Mouse (Mus musculus): ENCODE measurements around the gene Dnm3.

Dnm3 gene

DNA sequence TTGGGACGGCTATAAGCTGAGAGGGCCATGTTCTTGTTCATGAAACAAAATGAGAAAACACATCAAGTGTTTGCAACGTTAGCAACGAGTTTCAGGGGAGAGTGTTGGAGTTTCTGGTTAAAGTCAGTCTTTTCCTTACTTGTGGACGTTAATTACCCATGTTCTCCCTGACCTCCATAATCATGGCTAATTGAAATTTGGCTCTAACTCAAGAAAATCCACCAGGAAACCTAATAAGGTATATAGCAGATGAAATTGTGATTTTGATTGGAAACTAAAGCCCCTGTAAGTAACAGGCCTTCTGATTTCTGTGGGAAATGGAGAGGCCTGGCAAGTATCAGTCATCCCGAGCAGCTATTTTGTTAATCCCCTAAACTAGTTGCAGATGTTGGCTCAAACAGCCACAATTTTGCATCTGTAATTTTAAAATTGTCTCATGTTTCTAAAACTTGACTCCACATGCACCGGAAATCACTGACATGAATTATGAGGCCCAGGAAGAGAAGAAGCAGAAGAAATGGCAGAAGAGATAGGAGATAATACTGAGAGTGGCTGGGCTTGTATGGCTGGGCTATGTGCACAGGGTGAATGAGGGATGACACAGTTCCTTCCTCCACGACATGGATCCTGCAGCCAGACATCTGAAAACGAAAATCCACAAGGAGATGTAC lies 223.7 kb downstream of the Dnm3 start:
- DNase-seq (ENCODE audit: low read depth, low spot score), result no peak

DNA sequence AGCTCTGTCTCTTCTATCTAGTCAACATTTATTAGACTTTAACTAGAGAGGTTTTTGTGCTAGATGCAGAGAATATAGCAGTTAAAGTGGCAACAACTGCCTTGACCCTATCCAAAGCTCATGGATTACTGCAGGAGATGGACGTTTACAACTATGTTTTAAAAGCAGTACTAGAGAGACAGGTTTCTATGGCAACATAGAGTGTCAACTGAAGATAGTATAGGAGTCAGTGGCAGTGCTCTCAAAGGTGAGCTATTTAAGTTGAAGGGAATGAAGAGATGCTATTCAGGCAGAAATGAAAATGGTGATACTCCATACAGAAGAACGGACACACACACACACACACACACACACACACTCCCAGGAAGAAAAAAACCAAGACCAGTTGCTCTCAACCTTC lies 225.0 kb downstream of the Dnm3 start:
- DNase-seq (ENCODE audit: low read depth, low spot score), result no peak

- no peak for DNase-seq (ENCODE audit: low read depth, low spot score)
Observed at GRCm38 (mm10) chr1:162247216-162247615, 230.6 kb downstream of the Dnm3 start.

DNA sequence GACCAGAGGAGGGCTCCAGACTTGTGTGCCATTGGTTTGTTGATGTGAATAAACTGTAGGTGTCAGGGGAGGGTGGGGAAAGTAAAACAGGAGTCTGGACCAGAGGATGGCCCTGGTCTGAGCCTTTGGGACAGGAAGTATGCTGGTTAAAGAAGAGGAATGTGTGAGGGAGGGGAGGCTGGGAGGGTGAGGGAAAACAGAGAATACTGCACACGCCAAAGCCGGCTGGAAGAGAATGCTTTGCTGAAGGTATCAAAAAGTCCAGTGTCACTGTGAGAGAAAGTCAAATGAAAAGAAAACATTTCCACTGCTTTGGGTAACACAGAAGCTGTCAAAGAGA lies 234.2 kb downstream of the Dnm3 start:
- DNase-seq (ENCODE audit: low read depth, low spot score), result no peak

DNA sequence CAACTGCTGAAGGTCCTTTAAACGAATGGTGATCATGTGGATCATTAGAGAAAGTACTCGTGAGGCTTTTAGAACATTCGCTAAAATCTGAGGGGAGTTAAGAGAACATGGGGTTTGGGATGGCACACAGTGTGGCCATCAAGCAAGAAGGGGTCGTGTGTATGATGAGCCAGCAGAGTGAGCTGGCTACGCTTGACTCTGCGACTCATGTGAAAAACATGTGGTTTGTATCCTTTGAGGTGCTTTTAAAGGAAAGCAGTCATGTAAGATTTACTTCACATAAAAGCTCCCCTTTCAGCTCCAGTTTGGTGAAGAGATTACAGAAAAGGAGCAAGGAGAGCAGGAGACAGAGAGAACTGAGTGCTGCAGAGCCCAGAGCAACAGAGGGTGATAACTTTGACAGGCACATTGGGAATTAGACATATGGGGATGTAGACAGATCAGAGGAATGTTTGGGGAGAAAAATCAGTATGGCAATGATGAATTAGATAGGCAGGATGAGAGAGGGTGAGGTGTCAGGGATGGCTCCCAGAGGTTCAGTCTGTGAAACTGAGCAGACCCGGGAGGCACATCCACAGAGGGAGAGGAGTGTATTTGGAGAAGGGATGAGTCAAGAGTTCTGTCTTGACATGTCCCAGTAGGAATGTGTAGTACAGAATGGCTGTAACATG lies 234.7 kb downstream of the Dnm3 start:
- DNase-seq (ENCODE audit: low read depth, low spot score), result no peak

- DNase-seq (ENCODE audit: low read depth, low spot score), result no peak
Observed at GRCm38 (mm10) chr1:162240720-162241119, 237.1 kb downstream of the Dnm3 start.

- no peak for DNase-seq (ENCODE audit: low read depth, low spot score)
Observed at GRCm38 (mm10) chr1:162238646-162239045, 239.2 kb downstream of the Dnm3 start.

DNA sequence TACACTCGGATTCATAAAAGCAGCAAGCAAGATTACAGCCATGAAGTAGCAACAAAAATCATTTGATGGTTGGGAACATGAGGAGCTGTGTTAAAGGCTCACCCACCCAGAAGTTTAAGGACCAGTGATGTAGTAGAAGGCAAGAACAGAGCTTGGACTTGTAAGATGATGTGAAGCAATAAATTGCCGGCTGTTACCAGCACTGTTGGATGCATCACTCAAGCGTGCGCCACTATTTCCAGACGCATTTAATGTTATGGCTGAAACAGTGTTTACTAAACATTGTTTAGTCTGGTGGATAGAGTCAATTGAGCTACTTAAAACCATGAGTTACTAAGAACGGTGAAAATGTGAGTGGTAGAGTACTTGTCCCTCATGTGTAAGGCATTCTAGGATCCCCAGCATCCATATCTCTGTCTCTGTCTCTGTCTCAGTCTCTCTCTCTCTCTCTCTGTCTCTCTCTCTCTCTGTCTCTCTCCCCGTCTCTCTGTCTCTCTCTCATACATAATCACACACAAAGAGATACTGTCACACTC lies 241.1 kb downstream of the Dnm3 start:
- DNase-seq (ENCODE audit: low read depth, low spot score), result no peak

DNA sequence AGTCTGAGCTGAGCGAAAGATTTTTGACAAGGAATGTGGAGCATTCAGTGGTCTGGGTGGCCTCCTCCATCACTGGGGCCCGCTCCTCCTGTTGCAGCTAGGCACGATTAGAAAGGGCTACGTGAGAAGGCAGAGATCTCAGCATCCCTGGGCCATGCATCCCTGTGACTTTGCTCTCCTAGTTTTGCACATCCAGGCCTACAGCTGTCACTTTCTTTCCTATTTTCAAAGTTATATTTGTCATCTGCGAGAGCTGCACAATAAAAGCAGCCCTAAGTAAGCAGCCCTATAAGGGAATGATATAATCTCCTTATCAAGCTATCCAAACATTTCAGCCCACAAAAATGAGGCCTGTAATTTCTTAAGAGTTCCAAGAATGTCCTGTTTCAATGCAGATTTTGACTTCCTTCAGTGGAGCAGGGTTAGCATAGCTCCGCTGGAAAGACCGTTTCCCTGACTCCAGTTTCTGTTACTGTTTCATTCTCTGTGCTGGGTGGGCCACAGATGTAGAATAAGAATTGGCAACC lies 252.2 kb downstream of the Dnm3 start:
- DNase-seq (ENCODE audit: low read depth, low spot score), result no peak

DNA sequence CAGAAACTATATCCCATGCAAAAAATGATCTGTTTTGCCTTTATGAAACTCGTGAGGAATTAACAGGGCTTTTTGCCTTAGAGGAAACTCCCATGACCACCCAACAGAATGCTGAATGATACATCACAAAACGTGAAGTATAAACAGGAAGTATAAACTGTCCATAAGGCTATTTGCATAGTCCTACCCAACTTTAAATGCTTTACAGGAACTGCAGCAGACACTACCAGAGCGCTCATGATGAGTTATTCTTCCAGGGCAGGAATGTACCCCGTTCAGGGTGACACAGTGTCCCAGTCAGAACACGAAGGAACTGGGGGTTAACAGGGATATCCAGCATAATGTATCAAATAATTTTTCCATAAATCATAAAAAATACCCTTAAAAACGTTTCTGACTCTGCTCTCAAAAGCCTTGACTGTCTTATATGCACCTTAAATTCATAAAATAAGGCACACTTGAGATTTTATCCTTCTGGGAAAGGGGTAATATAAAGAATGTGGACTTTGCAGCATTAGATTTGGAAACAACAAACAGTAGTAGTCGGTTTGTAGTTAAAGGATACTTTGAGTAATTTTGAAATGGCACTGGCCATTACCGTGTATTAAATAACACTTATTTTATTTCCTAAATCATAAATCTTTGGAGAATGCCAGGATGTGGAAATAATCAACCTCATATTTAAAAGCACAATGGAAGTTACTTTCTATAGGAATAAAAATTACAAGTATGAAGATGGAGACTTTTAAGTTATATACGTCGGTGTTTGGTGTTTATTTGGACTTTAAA lies 252.8 kb downstream of the Dnm3 start:
- no peak for DNase-seq (ENCODE audit: low read depth, low spot score)

GRCm38 (mm10) chr1:162224061-162224460 lies 253.8 kb downstream of the Dnm3 start:
- no peak for DNase-seq (ENCODE audit: low read depth, low spot score)

DNA sequence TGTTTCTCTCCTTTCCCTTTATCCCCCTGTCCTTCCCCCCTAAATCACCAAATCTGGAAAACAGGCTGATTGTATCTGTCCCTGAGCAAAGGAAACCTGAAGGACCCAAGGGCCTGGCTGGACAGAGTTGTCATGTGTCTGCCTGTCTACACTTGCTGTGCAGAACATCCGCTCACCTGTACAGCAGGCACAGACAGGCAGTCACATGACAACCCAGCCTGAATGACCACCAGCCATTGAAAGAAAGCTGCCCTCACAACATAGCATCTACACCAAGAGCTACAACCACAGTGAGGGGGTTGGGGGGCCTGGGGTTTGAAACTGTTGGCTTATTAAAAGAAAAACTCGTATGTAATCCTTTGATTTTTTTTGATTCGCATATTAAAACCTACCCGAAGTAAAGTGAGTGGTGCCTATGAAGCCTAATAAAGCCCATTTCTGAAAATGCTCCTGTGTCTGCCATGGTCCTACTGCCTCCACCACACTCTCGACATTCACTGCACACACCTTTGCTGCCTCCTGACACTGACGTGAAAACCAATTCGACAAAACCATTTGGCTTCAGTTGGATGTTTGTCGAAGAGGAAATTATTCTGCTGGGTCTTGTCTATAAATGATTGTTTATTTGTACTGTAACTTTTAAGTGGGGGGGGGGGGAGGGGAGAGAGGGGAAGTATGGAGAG lies 254.4 kb downstream of the Dnm3 start:
- no peak for DNase-seq (ENCODE audit: low read depth, low spot score)

- DNase-seq (ENCODE audit: low read depth, low spot score), result no peak
Observed at GRCm38 (mm10) chr1:162222353-162222752, 255.5 kb downstream of the Dnm3 start.

DNA sequence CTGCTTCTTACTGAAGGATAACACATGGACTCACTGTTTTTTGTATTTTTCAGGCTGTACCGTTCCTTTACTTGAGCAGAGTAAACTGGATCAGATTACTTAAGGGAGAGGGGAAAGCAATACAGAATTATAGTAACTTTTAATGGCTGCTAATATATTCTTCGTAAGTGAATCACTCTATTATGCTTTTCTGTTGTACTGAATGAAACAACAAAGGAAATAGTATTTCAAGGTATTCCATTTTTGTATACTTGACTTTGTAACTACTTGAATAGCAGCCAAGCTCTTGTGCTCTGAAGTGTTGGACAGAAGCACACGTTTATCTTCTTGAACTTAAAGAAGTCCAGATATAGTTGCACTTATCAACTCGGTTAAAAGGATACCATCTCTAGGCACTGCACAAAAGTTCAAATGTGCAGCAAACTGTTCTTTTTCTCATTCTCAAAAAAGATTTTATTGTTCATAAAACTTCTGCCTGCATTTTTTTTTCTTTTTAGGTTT lies 256.0 kb downstream of the Dnm3 start:
- DNase-seq (ENCODE audit: low read depth, low spot score), result no peak

DNA sequence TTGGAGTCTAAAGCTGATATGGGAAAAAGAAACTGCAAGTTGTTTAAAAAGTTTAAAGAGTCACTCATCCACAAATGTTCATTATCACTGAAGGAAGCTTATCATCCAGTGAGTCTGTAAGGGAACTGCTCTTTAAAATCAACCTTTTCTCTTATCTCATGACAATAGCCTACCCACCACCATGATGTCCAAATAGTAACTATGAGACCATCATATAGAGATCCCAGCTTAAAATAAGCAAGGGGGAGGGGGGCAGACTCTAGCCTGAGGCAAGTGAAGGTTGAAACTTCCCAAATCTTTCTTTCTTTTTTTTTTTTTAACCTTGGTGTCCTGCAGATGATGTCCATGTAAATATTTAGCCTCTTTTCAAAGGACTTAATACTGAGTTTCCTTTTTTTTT lies 256.9 kb downstream of the Dnm3 start:
- no peak for DNase-seq (ENCODE audit: low read depth, low spot score)

DNA sequence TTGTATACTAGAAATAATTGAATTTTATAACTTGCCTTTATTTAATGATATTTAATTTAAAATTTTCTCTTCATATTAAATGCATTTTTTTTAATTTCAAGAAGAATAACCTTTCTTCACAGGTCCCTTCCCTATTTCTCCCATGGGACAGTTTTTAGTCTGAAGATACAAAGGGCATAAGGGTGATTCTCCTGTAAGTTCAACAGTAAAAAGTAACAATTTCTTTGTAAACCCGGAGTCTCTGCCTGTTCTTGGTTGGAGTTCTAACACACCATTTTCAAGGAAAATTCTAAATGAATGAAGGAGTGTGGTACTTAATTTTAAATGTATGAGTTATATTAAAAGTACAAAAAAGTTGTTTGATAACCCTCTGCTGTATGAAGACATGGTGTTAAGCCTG lies 258.1 kb downstream of the Dnm3 start:
- DNase-seq (ENCODE audit: low read depth, low spot score), result no peak

DNA sequence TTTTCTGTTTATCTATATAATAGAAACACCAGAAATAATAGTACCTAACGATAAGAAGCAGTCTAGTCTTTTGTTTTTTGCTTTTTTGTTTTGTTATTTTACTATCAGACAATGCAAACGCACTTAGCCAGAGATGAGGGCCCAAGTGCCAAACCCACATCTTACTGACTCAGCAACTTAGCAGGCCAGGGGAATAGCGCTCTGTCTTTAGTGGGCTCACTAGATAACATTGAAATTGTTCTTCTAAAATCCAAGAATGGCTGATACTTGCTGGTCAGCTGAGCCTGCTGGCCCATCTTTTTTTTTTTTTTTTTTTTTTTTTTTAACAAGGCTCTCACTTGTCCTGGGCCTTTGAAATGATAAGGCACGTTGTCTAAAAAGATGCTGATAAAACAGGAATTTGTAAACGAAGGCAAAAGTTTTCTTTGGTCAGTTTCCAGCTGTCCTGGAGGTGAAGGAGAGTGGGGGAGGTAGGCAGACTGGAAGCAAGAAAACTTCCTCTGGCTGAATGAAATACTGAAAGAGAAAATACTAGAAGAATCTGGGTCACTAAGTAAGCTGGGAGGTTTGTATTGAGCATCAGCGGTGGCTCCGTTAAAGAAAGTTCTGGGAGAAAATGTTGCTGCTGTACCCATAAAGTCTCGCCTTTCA lies 259.2 kb downstream of the Dnm3 start:
- DNase-seq (ENCODE audit: low read depth, low spot score), result no peak

DNA sequence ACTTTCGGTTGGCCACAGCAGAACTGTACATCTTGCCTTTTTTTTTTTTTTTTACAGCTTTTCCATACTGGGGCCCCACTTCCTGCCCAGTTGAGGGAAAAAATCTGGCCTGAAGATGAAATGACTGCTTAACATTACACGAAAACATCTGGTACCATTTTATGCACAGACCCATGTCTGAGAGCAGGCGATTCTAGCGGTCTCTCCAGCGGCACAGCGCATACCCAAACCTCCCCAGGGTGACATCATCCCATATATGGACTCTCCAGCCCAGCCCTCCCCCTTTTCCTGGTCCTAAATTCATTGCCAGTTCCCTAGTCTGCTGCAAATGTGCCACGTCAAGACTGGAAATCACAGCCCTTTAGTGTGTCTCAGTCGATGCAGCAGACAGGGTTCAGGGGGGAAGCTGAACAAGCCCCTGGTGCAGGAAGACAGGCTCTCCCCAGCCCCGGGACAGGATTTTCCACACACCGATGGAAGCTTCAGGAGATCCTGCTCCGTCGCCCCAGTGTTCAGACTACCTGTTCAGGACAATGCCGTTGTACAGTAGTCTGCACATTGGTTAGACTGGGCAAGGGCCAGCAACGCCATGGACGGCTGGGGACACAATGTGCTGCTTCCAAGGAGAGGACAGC lies 260.4 kb downstream of the Dnm3 start:
- DNase-seq (ENCODE audit: low read depth, low spot score), result no peak

GRCm38 (mm10) chr1:162216656-162217055 lies 261.2 kb downstream of the Dnm3 start:
- DNase-seq (ENCODE audit: low read depth, low spot score), result no peak

- no peak for DNase-seq (ENCODE audit: low read depth, low spot score)
Observed at GRCm38 (mm10) chr1:162215743-162216142, 262.1 kb downstream of the Dnm3 start.

DNA sequence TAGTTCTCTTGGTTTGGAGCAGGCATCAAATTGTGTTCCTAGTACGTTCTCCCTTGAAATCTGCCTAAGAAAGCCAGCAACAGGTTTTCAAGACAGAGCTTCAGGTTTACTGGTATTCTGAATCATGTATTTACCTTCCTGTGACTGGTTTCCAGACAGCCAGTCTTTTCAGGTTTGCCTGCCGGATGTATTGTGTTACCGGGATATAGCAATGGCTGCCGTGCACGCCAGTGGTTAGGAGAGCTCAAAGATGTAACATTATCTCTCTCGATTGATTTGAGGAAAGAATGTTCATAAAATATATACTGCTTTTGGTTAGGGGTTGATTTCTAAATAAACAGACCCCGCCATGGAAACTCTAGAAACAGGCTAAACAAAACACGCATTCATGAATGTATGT lies 264.8 kb downstream of the Dnm3 start:
- no peak for DNase-seq (ENCODE audit: low read depth, low spot score)
